Mouse (Mus musculus) frontal cortex, postnatal 14 days (tissue): ENCODE results near the gene Msrb3.

Source experiments
- DNase-seq, 2 experiments: peaks; one replicate each; pipeline ENCODE4 v3.0.0; 2022; ENCODE audit warnings: low spot score in 2 of 2

Gene Msrb3

GRCm38 (mm10) chr10:120898357-120898756, 544 bp downstream of the Msrb3 start:
- DNase-seq = no peak

- DNase-seq = no peak
Measured at GRCm38 (mm10) chr10:120895899-120896289, 3.0 kb downstream of the Msrb3 start.

- DNase-seq = no peak
Measured at GRCm38 (mm10) chr10:120894978-120895898, 3.7 kb downstream of the Msrb3 start.

GRCm38 (mm10) chr10:120893938-120894337, 5.0 kb downstream of the Msrb3 start:
- DNase-seq = no peak

- DNase-seq = no peak
Measured at GRCm38 (mm10) chr10:120891131-120891530, 7.8 kb downstream of the Msrb3 start.

- DNase-seq = no peak
Measured at GRCm38 (mm10) chr10:120890592-120890991, 8.3 kb downstream of the Msrb3 start.

- no peak for DNase-seq
Measured at GRCm38 (mm10) chr10:120888531-120888930, 10.4 kb downstream of the Msrb3 start.

- no peak for DNase-seq
Measured at GRCm38 (mm10) chr10:120884220-120884619, 14.7 kb downstream of the Msrb3 start.

GRCm38 (mm10) chr10:120883732-120884131, 15.2 kb downstream of the Msrb3 start:
- no peak for DNase-seq

GRCm38 (mm10) chr10:120883069-120883415, 15.9 kb downstream of the Msrb3 start:
- DNase-seq = no peak

- peak in 1 of 2 experiments; percentile 37 for DNase-seq
Measured at GRCm38 (mm10) chr10:120882347-120883068, 16.4 kb downstream of the Msrb3 start.

GRCm38 (mm10) chr10:120876549-120877270, 22.2 kb downstream of the Msrb3 start:
- no peak for DNase-seq

GRCm38 (mm10) chr10:120875672-120876463, 23.0 kb downstream of the Msrb3 start:
- peak; percentile 73 to 87 for DNase-seq

GRCm38 (mm10) chr10:120874261-120874660, 24.6 kb downstream of the Msrb3 start:
- DNase-seq = no peak

GRCm38 (mm10) chr10:120873646-120874201, 25.2 kb downstream of the Msrb3 start:
- DNase-seq = no peak

GRCm38 (mm10) chr10:120872483-120872862, 26.4 kb downstream of the Msrb3 start:
- DNase-seq = no peak

GRCm38 (mm10) chr10:120871630-120872482, 27.0 kb downstream of the Msrb3 start:
- no peak for DNase-seq

GRCm38 (mm10) chr10:120871096-120871495, 27.8 kb downstream of the Msrb3 start:
- DNase-seq = no peak

GRCm38 (mm10) chr10:120869241-120869775, 29.6 kb downstream of the Msrb3 start:
- no peak for DNase-seq

GRCm38 (mm10) chr10:120864446-120864845, 34.5 kb downstream of the Msrb3 start:
- peak in 1 of 2 experiments; percentile 59 for DNase-seq
